Mouse (Mus musculus): ENCODE measurements around the gene Syne1.

GRCm38 (mm10) chr10:5070168-5070940, 480.9 kb downstream of the Syne1 start:
- TF ChIP-seq CTCF (IDR thresholded peaks at IDR 0.05; ENCODE audit: low read depth) (no peak), EP300 (IDR thresholded peaks at IDR 0.05; ENCODE audit: low read depth) (no peak)

Data from heart, postnatal 0 days (tissue).